Mouse (Mus musculus) layer of hippocampus, adult 9-10 months (tissue): ENCODE data around the gene C130026I21Rik.
"Not testable (repeated sequence)": the region's sequence is repeated elsewhere in the genome, so short reads cannot be mapped to it uniquely, and the experiment has no call there.

Experiments
- DNase-seq: peaks from one replicate; pipeline ENCODE4 v3.0.0; 2022; ENCODE audit warnings: low spot score

The C130026I21Rik gene

DNA sequence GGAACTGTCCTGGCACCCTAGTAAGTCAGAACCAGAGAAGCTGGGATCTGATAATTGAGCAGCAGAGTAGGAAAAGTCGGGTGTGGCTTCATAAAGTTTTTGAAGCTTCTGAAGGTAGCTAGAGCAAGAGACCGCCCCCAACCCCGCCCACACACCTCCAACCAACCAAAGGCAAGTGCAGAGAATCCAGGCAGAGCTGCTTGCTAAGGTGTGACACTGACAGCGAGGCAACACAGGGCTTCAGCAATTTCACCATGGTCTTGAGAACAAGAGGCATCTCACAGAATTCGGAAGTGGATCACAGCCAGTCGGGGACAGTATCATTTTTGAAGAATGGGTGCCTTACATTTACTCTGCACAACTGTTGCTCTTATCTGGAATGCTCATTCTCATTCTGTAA lies at the start of gene C130026I21Rik:
C130026I21Rik (minus strand) TSS at position 101 of the 400 bp plus-strand sequence.
- DNase-seq, result not testable (repeated sequence)

GRCm38 (mm10) chr1:85287063-85287462 lies 16.7 kb upstream of the C130026I21Rik start:
- DNase-seq, result peak; percentile 16

GRCm38 (mm10) chr1:85276421-85276820 lies 6.1 kb upstream of the C130026I21Rik start:
- DNase-seq, result not testable (repeated sequence)

DNA sequence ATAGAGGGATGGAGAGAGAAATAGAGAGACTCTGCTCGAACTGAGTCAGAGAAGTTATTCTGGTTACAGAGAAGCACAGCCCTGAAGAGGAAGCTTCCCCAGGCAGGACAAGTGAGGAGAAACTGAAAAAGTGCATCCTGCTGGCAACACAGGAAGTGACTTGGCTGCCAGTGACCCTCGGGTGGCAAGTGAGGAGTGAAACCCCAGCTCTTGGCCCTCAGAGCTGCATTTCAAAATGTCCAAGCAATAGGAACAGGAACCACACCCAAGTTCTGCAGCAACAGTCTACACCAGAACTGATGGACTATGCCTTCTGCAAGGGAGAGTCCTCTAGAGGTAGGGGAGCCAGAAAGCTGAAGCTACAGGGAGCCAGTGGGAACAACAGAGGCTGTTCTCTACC lies 11.7 kb downstream of the C130026I21Rik start:
- DNase-seq, result not testable (repeated sequence)

DNA sequence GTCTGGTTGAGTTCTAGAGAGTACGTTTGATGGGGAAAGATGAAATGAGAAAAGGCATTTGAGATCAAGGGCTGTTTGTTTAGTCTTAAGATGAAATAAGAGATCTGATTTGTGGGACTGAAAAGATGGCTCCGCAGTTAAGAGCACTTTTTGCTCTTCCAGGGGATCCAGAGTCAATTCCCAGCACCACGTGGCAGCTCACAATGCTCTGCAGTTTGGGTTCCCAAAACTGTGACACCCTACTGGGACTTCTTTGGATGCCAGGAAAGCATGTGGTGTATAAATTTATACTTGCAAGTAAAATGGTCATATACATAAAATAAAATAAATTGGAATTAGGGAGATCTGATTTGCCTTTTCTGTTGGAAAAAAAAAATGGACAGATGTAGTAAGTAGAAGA lies 15.1 kb downstream of the C130026I21Rik start:
- not testable (repeated sequence) for DNase-seq

DNA sequence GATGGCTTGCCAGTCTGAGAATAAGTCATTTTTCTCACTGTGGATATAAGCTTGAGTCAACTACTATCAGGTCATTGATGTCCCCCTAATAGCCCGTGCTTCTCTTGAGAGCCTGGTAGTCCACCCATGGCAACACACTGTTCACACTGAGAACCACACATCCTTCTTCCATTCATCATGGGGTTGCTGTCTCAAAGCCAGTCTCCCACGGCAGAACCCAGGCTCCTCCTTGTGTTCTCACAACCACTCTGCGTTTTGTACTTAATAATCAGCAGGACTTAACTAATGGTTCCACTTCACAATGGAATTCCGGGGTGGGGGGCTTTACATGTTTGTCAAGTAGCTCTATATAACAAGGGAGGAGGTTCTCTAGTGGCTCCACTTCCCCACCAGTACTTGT lies 19.2 kb downstream of the C130026I21Rik start:
- not testable (repeated sequence) for DNase-seq

DNA sequence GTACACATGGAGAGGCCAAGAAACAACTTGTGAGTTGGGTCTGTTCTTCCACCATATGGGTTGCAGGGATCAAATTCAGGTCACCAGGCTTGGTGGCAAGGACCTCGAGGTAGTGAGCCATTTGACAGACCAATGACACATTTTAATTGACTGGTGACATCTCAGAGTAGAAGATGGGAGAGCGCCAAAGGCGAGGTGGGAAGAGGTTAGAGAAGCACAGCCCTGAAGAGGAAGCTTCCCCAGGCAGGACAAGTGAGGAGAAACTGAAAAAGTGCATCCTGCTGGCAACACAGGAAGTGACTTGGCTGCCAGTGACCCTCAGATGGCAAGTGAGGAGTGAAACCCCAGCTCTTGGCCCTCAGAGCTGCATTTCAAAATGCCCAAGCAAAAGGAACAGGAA lies 21.4 kb downstream of the C130026I21Rik start:
- DNase-seq, result not testable (repeated sequence)

DNA sequence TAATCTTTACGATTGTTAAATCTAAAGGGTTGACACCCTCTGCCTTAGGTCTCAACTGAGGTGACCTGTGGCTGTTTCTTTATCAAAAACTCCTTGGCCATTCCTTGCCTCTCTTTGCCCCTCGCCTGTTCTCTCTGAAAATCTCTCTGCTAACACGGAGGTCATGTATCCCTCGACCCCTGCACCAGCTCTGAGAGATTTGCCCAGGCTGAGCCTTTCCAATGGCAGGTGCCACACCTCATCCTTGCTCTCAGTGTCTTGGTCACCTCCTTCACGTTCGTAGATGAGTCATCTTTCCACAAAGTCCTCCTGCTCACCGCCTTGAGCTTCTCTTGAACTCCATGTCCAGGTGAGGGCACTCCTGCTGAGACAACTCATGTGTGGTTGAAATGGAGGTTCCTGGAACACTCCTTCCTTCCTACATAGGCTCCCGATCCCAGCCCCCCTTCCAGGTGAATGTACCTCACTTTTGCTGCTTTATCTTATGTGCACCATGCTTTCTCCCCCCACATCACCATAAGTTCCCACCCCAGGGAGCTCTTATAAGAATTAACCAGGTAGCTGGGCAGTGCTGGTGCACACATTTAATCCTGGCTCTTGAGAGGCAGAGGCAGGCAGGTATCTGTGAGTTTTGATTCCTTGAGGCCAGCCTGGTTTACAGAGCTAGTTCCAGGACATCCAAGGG lies 23.4 kb downstream of the C130026I21Rik start:
- not testable (repeated sequence) for DNase-seq

DNA sequence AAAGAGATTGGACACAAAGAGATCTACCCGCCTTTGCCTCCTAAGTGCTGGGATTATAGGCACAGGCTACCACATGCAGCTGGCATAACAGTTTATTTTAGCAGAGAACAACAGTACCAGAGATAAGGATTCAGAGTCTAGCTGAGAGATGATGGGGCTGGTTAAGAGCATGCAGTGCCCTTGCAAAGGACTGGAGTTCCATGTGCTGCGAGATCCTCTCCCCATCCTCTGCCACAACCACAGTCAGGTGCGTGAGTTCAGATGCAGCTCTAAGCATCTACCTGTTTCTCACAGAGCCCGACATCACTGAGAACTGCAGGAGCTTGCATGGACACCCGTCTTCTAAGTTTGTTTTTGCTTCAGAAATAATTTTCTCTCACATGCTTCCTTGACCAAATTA lies 24.1 kb downstream of the C130026I21Rik start:
- DNase-seq, result not testable (repeated sequence)

- not testable (repeated sequence) for DNase-seq
Observed at GRCm38 (mm10) chr1:85244941-85245340, 25.4 kb downstream of the C130026I21Rik start.

DNA sequence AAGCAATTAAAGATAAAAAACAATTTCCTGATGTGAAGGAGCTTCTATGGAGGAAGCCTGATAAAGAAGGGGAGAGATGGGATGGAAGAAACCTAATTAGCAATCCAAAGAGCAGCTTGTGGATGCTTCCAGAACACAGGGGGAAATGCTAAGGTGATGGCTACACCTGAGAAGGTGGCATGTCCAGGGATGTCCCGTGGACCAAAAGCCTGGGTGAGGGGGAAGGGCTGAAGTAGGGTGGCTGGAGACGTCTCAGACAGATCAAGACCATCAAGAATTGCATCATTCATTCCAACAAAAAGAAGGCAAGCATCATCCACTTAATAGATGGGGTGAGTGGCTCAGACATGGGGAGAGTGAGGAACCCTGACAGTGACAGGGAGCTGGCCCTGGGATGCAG lies 27.3 kb downstream of the C130026I21Rik start:
- DNase-seq, result not testable (repeated sequence)

DNA sequence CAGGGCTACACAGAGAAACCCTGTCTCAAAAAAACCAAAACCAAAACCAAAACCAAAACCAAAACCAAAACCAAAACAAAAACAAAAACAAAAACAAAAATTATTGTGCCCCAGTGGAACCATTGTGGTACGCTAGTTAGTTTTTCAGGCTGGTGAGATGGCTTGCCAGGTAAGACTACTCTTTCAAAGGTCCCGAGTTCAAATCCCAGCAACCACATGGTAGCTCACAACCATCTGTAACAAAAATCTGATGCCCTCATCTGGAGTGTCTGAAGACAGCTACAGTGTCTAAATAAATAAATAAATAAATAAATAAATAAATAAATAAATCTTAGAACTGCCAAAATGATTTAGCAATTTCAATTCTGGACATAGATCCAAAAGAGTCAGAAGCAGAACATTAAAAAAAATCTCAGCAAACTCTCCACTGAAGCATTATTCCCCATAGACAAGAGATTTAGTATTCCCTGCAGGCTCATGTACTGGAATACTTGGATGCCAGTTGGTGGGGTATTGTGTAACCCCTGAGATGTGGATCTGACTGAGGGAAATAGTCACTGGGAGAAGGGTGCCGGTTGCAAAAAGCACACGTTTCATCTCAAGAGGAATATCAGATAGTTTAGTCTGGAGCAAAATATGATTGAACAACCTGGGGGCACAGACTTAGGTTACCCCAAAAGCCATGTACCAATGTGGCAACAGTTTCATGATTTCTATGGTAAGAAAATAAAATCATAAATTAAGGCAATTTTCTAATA lies 31.2 kb downstream of the C130026I21Rik start:
- DNase-seq, result not testable (repeated sequence)

DNA sequence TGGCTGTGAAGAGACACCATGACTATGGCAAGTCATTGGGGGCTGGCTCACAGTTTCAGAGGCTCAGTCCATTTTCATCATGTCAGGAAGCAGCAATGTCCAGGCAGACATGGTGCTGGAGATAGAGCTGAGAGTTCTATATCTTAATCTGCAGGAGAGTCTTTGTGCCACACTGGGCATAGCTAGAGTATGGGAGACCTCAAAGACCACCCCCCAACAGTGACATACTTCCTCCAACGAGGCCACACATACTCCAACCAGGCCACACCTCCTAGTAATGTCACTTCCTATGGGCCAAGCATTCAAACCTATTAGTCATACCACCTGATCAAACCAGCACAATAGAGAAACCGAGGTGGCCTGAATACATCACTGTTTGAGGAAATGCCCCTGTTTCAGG lies 63.8 kb downstream of the C130026I21Rik start:
- DNase-seq, result not testable (repeated sequence)

DNA sequence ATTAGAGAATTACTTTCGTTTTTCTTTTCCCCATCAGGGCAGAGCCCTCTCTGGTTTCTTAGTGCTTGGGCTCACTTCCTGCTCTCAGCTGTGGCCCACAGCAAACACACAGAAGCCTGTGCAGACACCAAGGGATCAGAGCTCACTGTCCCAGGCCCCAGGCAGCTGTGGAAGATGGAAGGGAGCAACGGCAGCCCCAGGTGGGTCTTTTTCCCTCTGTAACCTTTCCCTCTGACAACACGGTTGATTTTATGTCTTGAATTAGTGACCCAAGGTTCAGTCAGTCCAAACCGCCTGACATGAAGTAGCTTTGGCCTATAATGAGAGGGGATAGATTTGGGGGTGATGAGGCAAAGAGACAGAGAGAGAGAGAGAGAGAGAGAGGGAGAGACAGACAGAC lies 70.8 kb downstream of the C130026I21Rik start:
- DNase-seq, result not testable (repeated sequence)

DNA sequence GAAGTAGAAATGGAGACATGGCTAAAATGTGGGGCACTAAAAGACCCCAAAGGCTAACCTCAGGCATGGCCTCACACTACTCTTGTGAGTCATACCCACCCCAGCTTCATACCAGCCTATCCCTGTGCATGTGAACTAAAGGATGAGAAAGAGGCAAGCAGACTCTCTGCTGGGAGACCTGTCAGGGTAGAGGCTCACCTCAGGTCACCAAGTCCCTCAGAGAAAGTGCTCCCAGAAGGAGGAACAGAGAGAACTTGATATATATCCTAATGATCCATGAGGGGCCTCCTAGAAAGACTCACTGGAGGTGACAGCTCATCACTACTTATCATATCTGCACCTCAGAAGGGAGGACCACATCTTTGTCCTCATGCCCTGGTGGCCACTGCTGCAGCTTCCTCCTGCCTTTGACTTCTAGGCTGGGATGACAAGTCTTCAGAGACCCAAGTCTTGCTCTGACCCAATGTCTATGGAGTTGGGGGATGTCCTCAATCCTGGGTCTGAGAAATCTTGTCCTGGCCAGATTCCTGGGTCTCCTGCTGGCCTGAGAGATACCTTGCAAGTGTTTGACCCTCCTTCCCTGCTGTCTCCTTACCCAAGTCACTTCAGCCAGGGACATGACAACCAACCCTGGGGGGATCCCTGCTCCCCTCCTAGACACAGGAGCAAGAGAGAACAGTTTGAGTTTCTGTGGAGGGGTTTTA lies 71.6 kb downstream of the C130026I21Rik start:
- DNase-seq, result not testable (repeated sequence)

DNA sequence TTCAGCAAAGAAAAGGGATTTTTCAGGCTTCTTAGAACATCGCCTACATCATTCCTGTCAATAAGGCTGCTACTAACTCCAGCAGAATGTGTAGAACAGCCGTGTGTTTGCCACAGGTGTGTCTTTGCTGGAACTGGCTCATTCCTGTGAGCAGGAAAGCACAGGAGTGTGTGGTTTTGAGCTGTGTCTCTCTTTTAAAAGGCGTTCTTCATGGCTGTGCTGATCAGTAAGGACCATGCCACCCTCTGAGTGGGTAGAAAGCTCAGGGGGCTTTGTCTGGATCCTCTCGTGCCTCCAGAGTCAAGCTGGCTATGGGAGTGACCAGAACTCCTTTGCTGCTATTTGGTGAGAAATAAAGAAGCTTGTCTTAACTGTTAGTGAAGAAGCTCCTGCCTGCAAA lies 73.6 kb downstream of the C130026I21Rik start:
- DNase-seq, result not testable (repeated sequence)

GRCm38 (mm10) chr1:85193761-85194160 lies 76.6 kb downstream of the C130026I21Rik start:
- not testable (repeated sequence) for DNase-seq

GRCm38 (mm10) chr1:85181981-85182380 lies 88.4 kb downstream of the C130026I21Rik start:
- DNase-seq, result not testable (repeated sequence)

DNA sequence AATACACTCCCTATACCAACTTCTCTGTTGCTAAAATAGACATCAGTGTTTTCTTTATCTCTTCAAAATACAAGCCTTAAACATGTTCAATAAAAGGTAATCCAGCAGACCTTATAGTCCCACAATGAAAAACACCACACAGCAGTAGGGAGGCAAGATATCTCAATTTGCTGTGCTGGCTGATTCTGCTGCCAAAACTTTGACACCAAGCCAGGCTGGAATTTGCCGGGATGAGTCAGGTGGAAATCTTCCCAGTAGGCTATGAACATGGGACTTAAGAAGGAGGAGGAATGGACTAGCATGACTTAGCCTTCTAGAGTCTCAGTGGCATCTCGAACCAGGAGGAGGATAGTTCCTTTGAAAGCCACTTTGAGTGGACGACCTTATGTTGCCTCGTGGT lies 91.4 kb downstream of the C130026I21Rik start:
- DNase-seq, result not testable (repeated sequence)

- not testable (repeated sequence) for DNase-seq
Observed at GRCm38 (mm10) chr1:85162841-85163240, 107.5 kb downstream of the C130026I21Rik start.

DNA sequence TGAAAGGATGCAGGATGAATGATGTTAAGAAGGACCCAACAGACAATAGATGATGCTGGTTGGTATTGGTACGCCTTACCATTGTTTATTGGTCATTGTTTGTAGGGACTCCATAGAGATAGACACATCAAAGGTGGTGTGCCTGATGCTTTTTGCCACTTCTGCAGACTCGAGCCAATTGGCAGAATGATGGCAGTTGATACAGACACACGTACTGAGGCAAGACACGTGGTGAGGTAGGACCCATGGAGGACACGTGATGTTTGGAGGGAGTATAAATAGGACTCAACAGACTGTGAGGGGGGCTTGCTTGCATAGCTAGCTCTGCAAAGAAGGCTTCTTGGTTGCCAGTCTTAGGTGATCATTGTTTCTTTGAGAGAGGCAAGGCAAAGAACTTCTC lies 115.2 kb downstream of the C130026I21Rik start:
- not testable (repeated sequence) for DNase-seq

DNA sequence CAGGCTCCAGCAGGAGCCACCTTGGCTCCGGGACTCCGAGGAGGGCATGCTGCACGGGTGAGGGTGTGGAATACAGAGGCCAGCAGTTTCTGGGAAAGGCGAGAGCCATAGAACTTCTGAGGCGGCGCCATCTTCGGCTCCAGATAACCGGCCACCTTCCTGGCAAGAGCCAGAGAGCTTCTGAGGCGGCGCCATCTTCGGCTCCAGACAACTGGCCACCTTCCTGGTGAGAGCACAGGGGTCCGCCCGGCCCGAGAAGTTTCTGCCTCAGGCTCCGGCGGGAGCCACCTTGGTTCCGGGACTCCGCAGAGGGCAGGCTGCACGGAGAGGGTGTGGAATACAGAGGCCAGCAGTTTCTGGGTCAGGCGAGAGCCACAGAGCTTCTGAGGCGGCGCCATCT lies 136.7 kb downstream of the C130026I21Rik start:
- DNase-seq, result not testable (repeated sequence)
